Comparison of ENCODE assay signal across 22 mouse cellular contexts in the genomic region with DNA sequence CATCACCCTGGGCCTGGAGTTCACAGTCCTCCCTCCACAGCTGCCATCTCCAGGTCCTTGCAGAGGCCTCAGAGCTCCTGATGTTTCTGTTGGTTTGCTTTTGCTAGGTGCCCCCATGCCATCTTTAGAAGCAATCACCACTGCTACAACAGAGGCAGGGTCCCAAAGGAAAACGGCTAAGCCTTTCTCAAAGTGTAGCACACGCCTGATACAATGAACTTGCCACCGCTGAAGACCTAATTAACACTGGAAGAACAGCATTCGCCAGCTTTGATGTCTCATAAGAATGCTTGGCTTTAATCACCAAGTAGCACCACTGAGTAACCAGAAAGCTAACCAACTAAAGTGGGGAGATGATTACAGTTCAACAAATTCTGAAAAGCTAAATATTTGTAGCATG.
A peak's percentile ranks its signal among the peaks of the same experiment; 100 is the strongest.
DNase-seq lines count a peak whose midpoint lies in the region; ATAC-seq and TF ChIP-seq lines count a peak whose summit lies in the region.
"Had no signal": no experiment of that assay in that cellular context is flagged by ENCODE, and none has a peak within 500 bp of the region (broad histone marks: within the 10 kb centered on the region; RNA-seq: fewer than 3 reads in every experiment).

No protein-coding gene starts in this region.

- no peak for TF ChIP-seq CTCF in forebrain, postnatal 0 days (IDR thresholded peaks at IDR 0.05; ENCODE audit: low read depth)

- no peaks in the 10 kb centered on the region for H3K9me3 ChIP-seq in forebrain, embryonic 11.5 days (ENCODE audit: control insufficient read depth, low read length)
- no peaks in the 10 kb centered on the region for H3K9me3 ChIP-seq in forebrain, postnatal 0 days (ENCODE audit: low read length)
- no peaks in the 10 kb centered on the region for H3K9me3 ChIP-seq in midbrain, embryonic 12.5 days
- H3K9me3 ChIP-seq in midbrain, embryonic 13.5 days = no peaks in the 10 kb centered on the region
- no peaks in the 10 kb centered on the region for H3K9me3 ChIP-seq in forebrain, embryonic 13.5 days (replicated peaks)
- H3K9me3 ChIP-seq: embryonic facial prominence, embryonic 10.5 days; embryonic facial prominence, embryonic 13.5 days; hindbrain, embryonic 12.5 days; hindbrain, embryonic 15.5 days had no signal

- H3K27me3 ChIP-seq in forebrain, embryonic 11.5 days (ENCODE audit: control insufficient read depth, insufficient read depth, low read length) = no peaks in the 10 kb centered on the region
- no peaks in the 10 kb centered on the region for H3K27me3 ChIP-seq in forebrain, postnatal 0 days (ENCODE audit: insufficient read depth, low read length)
- no peaks in the 10 kb centered on the region for H3K27me3 ChIP-seq in midbrain, embryonic 12.5 days
- no peaks in the 10 kb centered on the region for H3K27me3 ChIP-seq in midbrain, embryonic 13.5 days
- H3K27me3 ChIP-seq in forebrain, embryonic 13.5 days = no peaks in the 10 kb centered on the region
- H3K27me3 ChIP-seq: embryonic facial prominence, embryonic 13.5 days; hindbrain, embryonic 12.5 days; hindbrain, embryonic 15.5 days had no signal

- peak; percentile 51 for ATAC-seq in forebrain, embryonic 11.5 days (replicated peaks; ENCODE audit: low FRiP score)
- ATAC-seq in forebrain, postnatal 0 days = no peak
- ATAC-seq in midbrain, embryonic 12.5 days (ENCODE audit: low FRiP score, low read depth) = peak; percentile 38; the same call in 1 of the 2 replicates
- no peak for ATAC-seq in midbrain, embryonic 13.5 days
- peak; percentile 43; the same call in 1 of the 2 replicates for ATAC-seq in forebrain, embryonic 13.5 days
- ATAC-seq: CD4-positive, CD25-positive, alpha-beta regulatory T cell, adult 4 months; intestine, postnatal 0 days had no signal

- no peak overlapping the region for H3K4me2 ChIP-seq in forebrain, embryonic 11.5 days (ENCODE audit: low read depth, low read length, severe bottlenecking)
- no peak overlapping the region for H3K4me2 ChIP-seq in forebrain, postnatal 0 days (ENCODE audit: low read depth)
- H3K4me2 ChIP-seq in midbrain, embryonic 12.5 days (replicated peaks) = no peak overlapping the region
- no peak overlapping the region for H3K4me2 ChIP-seq in midbrain, embryonic 13.5 days (replicated peaks)
- H3K4me2 ChIP-seq in forebrain, embryonic 13.5 days = no peak overlapping the region
- H3K4me2 ChIP-seq: embryonic facial prominence, embryonic 13.5 days; heart, embryonic 11.5 days; hindbrain, embryonic 12.5 days; hindbrain, embryonic 15.5 days had no signal

- peak; percentile 54 for DNase-seq in forebrain, embryonic 11.5 days (ENCODE audit: low spot score)
- no peak for DNase-seq in forebrain, postnatal 0 days
- DNase-seq in adrenal gland, postnatal 10 days = no peak
- DNase-seq: adrenal gland, adult 2 months; adrenal gland, postnatal 25 days; cerebellum, adult 18-20 months; cerebellum, adult 9-10 months; cerebellum, postnatal 14 days; gastrocnemius, adult 2 months; gastrocnemius, postnatal 14 days; heart, adult 11 months had no signal

- no peak overlapping the region for H3K9ac ChIP-seq in forebrain, embryonic 11.5 days (ENCODE audit: low read length)
- no peak overlapping the region for H3K9ac ChIP-seq in forebrain, postnatal 0 days
- no peak overlapping the region for H3K9ac ChIP-seq in midbrain, embryonic 12.5 days (replicated peaks)
- no peak overlapping the region for H3K9ac ChIP-seq in midbrain, embryonic 13.5 days (replicated peaks)
- no peak overlapping the region for H3K9ac ChIP-seq in forebrain, embryonic 13.5 days
- H3K9ac ChIP-seq: embryonic facial prominence, embryonic 13.5 days; hindbrain, embryonic 12.5 days; hindbrain, embryonic 15.5 days had no signal

- H3K27ac ChIP-seq in forebrain, embryonic 11.5 days (ENCODE audit: low read depth, low read length) = peak overlapping the region; percentile 41; the same call in 1 of the 2 replicates
- no peak overlapping the region for H3K27ac ChIP-seq in forebrain, postnatal 0 days (ENCODE audit: low read depth, low read length)
- no peak overlapping the region for H3K27ac ChIP-seq in midbrain, embryonic 12.5 days (replicated peaks)
- no peak overlapping the region for H3K27ac ChIP-seq in midbrain, embryonic 13.5 days
- no peak overlapping the region for H3K27ac ChIP-seq in forebrain, embryonic 13.5 days
- H3K27ac ChIP-seq: embryonic facial prominence, embryonic 10.5 days; embryonic facial prominence, embryonic 13.5 days; gastrocnemius, adult 2 months; hindbrain, embryonic 12.5 days; hindbrain, embryonic 15.5 days had no signal

- H3K4me3 ChIP-seq in forebrain, embryonic 11.5 days (ENCODE audit: low read depth, low read length) = no peak overlapping the region
- H3K4me3 ChIP-seq in forebrain, postnatal 0 days (ENCODE audit: low read depth, low read length) = no peak overlapping the region
- H3K4me3 ChIP-seq in midbrain, embryonic 12.5 days = no peak overlapping the region
- H3K4me3 ChIP-seq in midbrain, embryonic 13.5 days (replicated peaks) = no peak overlapping the region
- H3K4me3 ChIP-seq in forebrain, embryonic 13.5 days = no peak overlapping the region
- H3K4me3 ChIP-seq: embryonic facial prominence, embryonic 10.5 days; embryonic facial prominence, embryonic 13.5 days; erythroblast, embryonic 14.5 days; gastrocnemius, adult 2 months; hindbrain, embryonic 12.5 days; hindbrain, embryonic 15.5 days had no signal

- 14% methylated on average over 4 of the region's 4 CpGs for WGBS in forebrain, embryonic 11.5 days
- 13% methylated on average over 4 of the region's 4 CpGs for WGBS in forebrain, postnatal 0 days
- WGBS in midbrain, embryonic 12.5 days = 15% methylated on average over 4 of the region's 4 CpGs
- WGBS in midbrain, embryonic 13.5 days = 11% methylated on average over 4 of the region's 4 CpGs
- 1% methylated on average over 4 of the region's 4 CpGs for WGBS in forebrain, embryonic 13.5 days

- H3K36me3 ChIP-seq in forebrain, embryonic 11.5 days (ENCODE audit: control insufficient read depth, insufficient read depth, low read length) = no peaks in the 10 kb centered on the region
- H3K36me3 ChIP-seq in forebrain, postnatal 0 days (ENCODE audit: insufficient read depth) = no peaks in the 10 kb centered on the region
- no peaks in the 10 kb centered on the region for H3K36me3 ChIP-seq in midbrain, embryonic 12.5 days
- H3K36me3 ChIP-seq in midbrain, embryonic 13.5 days = no peaks in the 10 kb centered on the region
- no peaks in the 10 kb centered on the region for H3K36me3 ChIP-seq in forebrain, embryonic 13.5 days (ENCODE audit: poor library complexity, severe bottlenecking)
- H3K36me3 ChIP-seq: embryonic facial prominence, embryonic 10.5 days; embryonic facial prominence, embryonic 13.5 days; hindbrain, embryonic 12.5 days; hindbrain, embryonic 15.5 days had no signal

- peaks cover 4% of the 10 kb centered on the region for H3K4me1 ChIP-seq in forebrain, embryonic 11.5 days (replicated peaks; ENCODE audit: control insufficient read depth, insufficient read depth, low read length)
- H3K4me1 ChIP-seq in forebrain, postnatal 0 days (ENCODE audit: insufficient read depth) = no peaks in the 10 kb centered on the region
- H3K4me1 ChIP-seq in midbrain, embryonic 12.5 days = peaks cover 10% of the 10 kb centered on the region
- H3K4me1 ChIP-seq in midbrain, embryonic 13.5 days (replicated peaks) = peaks cover 8% of the 10 kb centered on the region
- peaks cover 8% of the 10 kb centered on the region for H3K4me1 ChIP-seq in forebrain, embryonic 13.5 days
- H3K4me1 ChIP-seq: embryonic facial prominence, embryonic 13.5 days; hindbrain, embryonic 12.5 days; hindbrain, embryonic 15.5 days had no signal

Comparison
In these comparisons a context has a peak if more than half of its experiments do, and no peak if none do; other contexts are left out.
1. ATAC-seq: peak in forebrain, embryonic 11.5 days (single experiment), midbrain, embryonic 12.5 days (single experiment) and forebrain, embryonic 13.5 days (single experiment); none in forebrain, postnatal 0 days (single experiment) and midbrain, embryonic 13.5 days (single experiment).